Mouse (Mus musculus): Measurements from ENCODE around the gene Cib4. TPM values are rescaled to one million over a fixed set of nuclear protein-coding genes. Genes with fewer than 3 reads are reported as not detected.

Gene Cib4
- polyA plus RNA-seq, 1 experiment from 2014 or later: not detected

DNA sequence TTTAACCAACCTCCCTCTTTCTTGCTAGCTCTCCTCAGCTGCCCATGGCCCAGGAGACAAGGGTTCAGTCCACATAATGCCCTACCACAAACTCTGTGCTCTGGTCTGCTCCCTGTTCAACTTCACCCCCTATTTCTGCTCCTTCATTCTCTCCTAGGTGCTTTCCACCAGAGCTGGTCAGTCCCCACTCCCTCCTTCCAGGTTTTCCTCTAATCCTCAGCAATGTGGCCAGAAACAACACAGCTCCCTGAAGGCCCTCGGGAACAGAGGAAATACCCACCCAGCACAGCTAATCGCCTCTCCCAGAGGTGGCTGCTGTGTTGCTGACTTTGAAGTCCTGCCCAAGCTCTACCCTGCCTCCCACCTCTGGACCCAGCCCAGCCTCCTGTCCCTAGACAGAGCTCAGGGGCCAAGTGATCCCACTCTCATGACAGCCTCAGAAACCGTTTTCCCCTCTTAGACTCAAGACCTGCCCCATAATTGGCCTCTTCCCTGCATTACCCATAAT lies 14.4 kb upstream of the Cib4 start:
- Histone ChIP-seq H3K9me3 (no peaks in the 10 kb centered on the region), H3K27ac (no peak overlapping the region), H3K27me3 (no peaks in the 10 kb centered on the region), H3K4me3 (replicated peaks) (no peak overlapping the region), H3K9ac (replicated peaks) (no peak overlapping the region), H3K4me2 (replicated peaks) (no peak overlapping the region), H3K4me1 (replicated peaks) (no peaks in the 10 kb centered on the region), H3K36me3 (no peaks in the 10 kb centered on the region)
- ATAC-seq: no peak
- 37% methylated on average over 3 of the region's 3 CpGs for whole genome bisulfite sequencing

DNA sequence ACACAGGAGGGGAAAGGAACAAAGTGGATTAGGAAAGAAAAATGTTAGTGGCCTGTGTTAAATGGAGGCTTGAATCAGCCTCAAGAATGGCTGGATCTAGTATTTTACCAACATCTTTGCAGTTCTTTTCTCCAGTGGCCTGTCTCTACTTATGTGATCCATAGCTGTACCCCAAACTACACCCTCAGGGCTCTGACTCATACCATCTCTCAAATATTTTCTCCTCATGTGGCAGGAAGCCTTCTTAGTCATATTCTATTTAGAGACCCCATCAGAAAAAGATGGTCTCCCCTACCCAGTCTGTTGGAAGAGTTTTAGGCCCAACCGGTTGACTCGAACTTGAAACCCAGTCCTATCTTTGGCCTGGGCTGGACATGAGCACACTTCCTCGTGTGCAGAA lies 13.8 kb upstream of the Cib4 start:
- Histone ChIP-seq H3K27me3 (no peaks in the 10 kb centered on the region), H3K36me3 (no peaks in the 10 kb centered on the region), H3K4me1 (replicated peaks) (no peaks in the 10 kb centered on the region), H3K27ac (no peak overlapping the region), H3K9me3 (no peaks in the 10 kb centered on the region), H3K4me3 (replicated peaks) (no peak overlapping the region), H3K9ac (replicated peaks) (no peak overlapping the region), H3K4me2 (replicated peaks) (no peak overlapping the region)
- ATAC-seq: no peak
- 89% methylated on average over 3 of the region's 3 CpGs for WGBS

GRCm38 (mm10) chr5:30556284-30556683 lies 10.6 kb upstream of the Cib4 start:
- Histone ChIP-seq H3K27ac (no peak overlapping the region), H3K4me2 (replicated peaks) (no peak overlapping the region), H3K9ac (replicated peaks) (no peak overlapping the region), H3K4me3 (replicated peaks) (no peak overlapping the region), H3K27me3 (no peaks in the 10 kb centered on the region), H3K9me3 (no peaks in the 10 kb centered on the region), H3K4me1 (replicated peaks) (no peaks in the 10 kb centered on the region), H3K36me3 (no peaks in the 10 kb centered on the region)
- no peak for ATAC-seq
- 89% methylated on average over 3 of the region's 3 CpGs for WGBS

DNA sequence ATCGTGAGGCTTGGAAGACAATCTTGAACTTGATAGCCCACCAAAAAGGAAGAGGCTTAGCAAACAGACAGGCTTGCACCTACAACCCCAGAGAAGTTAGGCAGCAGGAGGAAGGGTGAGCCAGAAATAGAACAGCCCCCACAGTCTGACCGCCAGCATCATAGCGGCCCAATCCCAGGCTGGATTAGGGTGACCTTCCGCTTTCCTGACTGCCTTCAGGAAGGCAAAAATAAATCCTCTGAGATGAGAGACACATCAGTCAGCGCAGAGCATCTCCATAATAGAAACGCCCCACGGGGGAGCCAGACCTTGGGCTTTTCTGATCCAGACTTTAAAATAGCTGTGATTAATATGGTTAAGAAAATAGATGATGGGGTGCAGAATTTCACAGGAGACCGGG lies 9.3 kb upstream of the Cib4 start:
- Histone ChIP-seq H3K36me3 (no peaks in the 10 kb centered on the region), H3K9ac (replicated peaks) (no peak overlapping the region), H3K4me1 (replicated peaks) (no peaks in the 10 kb centered on the region), H3K27me3 (no peaks in the 10 kb centered on the region), H3K27ac (no peak overlapping the region), H3K4me2 (replicated peaks) (no peak overlapping the region), H3K4me3 (replicated peaks) (no peak overlapping the region), H3K9me3 (no peaks in the 10 kb centered on the region)
- ATAC-seq: no peak
- WGBS: 70% methylated on average over 8 of the region's 8 CpGs

DNA sequence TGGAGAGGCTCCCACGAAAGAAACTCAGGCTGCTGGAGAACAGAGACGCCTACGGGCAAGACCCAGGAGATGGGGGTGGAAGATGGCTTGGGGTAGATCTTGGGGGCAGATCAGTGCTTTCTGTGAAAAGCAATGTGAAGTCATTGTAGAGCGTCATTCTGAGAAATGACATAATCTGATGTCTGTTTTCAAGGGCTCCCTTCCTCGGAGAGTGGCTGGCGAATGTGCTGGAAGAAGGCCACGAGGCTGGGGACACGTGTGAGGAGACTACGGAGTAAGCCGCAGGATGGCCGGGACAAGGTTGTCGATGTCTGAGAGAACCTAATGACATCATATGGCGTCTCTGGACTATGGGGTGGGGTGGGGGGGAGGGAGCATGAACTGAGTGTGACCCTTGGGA lies 8.3 kb upstream of the Cib4 start:
- Histone ChIP-seq H3K4me3 (replicated peaks) (no peak overlapping the region), H3K4me2 (replicated peaks) (no peak overlapping the region), H3K9me3 (no peaks in the 10 kb centered on the region), H3K27me3 (no peaks in the 10 kb centered on the region), H3K4me1 (replicated peaks) (no peaks in the 10 kb centered on the region), H3K9ac (replicated peaks) (no peak overlapping the region), H3K36me3 (no peaks in the 10 kb centered on the region), H3K27ac (no peak overlapping the region)
- no peak for ATAC-seq
- WGBS: 92% methylated on average over 13 of the region's 13 CpGs

- no peaks in the 10 kb centered on the region for H3K27me3 ChIP-seq
- H3K4me1 ChIP-seq (replicated peaks): no peaks in the 10 kb centered on the region
- ATAC-seq: no peak
- no peak overlapping the region for H3K9ac ChIP-seq (replicated peaks)
- H3K9me3 ChIP-seq: no peaks in the 10 kb centered on the region
- no peak overlapping the region for H3K27ac ChIP-seq
- H3K4me2 ChIP-seq (replicated peaks): no peak overlapping the region
- H3K4me3 ChIP-seq (replicated peaks): no peak overlapping the region
- WGBS: 88% methylated on average over 6 of the region's 6 CpGs
- H3K36me3 ChIP-seq: no peaks in the 10 kb centered on the region
Observed at GRCm38 (mm10) chr5:30552006-30552405, 6.4 kb upstream of the Cib4 start.

- Histone ChIP-seq H3K4me2 (replicated peaks) (no peak overlapping the region), H3K27ac (no peak overlapping the region), H3K9me3 (no peaks in the 10 kb centered on the region), H3K27me3 (no peaks in the 10 kb centered on the region), H3K36me3 (no peaks in the 10 kb centered on the region), H3K9ac (replicated peaks) (no peak overlapping the region), H3K4me1 (replicated peaks) (no peaks in the 10 kb centered on the region), H3K4me3 (replicated peaks) (no peak overlapping the region)
- 73% methylated on average over 8 of the region's 8 CpGs for WGBS
- no peak for ATAC-seq
Observed at GRCm38 (mm10) chr5:30551022-30551638, 5.5 kb upstream of the Cib4 start.

DNA sequence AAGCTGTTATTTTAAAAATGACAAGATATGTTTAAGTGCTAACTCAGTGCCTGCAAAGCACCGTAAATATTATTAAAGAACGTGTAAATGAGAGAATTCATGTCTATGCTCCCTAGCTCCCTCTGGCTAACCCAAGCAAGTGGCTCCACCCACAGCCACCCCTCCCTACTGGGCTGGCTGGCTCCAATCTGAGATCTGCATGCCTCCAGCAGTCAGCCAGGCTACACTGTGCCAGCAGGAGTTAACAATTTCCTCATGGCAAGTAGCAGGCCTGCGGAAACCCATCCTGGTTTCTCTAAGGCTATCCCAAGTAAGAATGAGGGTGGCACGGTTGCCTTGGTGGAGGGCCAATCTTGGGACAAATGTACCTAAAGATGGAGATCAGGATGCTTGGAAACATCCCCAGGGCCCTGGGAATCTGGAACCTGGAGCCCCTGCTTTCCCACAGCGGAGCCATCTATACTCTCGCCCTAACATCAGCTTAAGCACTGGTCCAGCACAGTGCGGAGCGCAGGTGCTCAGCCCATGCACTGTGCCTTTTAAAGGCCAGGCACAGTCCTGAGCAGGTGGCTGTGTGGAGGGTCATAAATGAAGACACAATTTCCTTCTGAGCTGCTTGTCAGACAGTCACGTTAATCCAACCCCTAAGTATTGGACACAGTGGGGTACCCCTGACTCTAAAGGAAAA lies 4.8 kb upstream of the Cib4 start:
- no peak overlapping the region for H3K27ac ChIP-seq
- H3K9me3 ChIP-seq: no peaks in the 10 kb centered on the region
- no peak overlapping the region for H3K4me2 ChIP-seq (replicated peaks)
- H3K27me3 ChIP-seq: no peaks in the 10 kb centered on the region
- no peak overlapping the region for H3K4me3 ChIP-seq (replicated peaks)
- WGBS: 66% methylated on average over 9 of the region's 9 CpGs
- no peaks in the 10 kb centered on the region for H3K36me3 ChIP-seq
- no peaks in the 10 kb centered on the region for H3K4me1 ChIP-seq (replicated peaks)
- H3K9ac ChIP-seq (replicated peaks): no peak overlapping the region
- ATAC-seq: no peak; the same call in 1 of the 2 replicates

DNA sequence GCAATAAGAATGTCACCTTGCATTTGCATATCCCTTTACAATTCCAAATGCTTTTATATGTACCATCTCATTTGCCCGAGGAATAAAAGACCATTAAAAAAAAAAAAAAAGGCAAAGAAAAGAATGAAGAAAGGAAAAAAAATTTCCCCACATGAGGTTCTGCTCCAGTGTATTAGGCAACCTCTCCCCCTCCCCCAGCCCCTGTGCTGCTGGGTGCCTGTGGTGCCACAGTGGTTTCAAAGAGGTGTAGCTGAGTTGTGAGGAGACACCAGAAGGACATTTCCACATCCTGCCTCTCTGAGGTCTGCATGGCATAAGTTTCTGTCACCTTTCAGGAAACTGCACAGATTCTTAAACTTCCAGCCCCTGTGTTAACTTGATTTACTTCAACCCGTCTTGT lies 3.0 kb upstream of the Cib4 start:
- no peaks in the 10 kb centered on the region for H3K9me3 ChIP-seq
- WGBS: 58% methylated on average over 2 of the region's 2 CpGs
- H3K9ac ChIP-seq (replicated peaks): no peak overlapping the region
- ATAC-seq: no peak
- no peak overlapping the region for H3K27ac ChIP-seq
- H3K27me3 ChIP-seq: no peaks in the 10 kb centered on the region
- H3K4me2 ChIP-seq (replicated peaks): no peak overlapping the region
- no peaks in the 10 kb centered on the region for H3K4me1 ChIP-seq (replicated peaks)
- no peak overlapping the region for H3K4me3 ChIP-seq (replicated peaks)
- H3K36me3 ChIP-seq: no peaks in the 10 kb centered on the region

DNA sequence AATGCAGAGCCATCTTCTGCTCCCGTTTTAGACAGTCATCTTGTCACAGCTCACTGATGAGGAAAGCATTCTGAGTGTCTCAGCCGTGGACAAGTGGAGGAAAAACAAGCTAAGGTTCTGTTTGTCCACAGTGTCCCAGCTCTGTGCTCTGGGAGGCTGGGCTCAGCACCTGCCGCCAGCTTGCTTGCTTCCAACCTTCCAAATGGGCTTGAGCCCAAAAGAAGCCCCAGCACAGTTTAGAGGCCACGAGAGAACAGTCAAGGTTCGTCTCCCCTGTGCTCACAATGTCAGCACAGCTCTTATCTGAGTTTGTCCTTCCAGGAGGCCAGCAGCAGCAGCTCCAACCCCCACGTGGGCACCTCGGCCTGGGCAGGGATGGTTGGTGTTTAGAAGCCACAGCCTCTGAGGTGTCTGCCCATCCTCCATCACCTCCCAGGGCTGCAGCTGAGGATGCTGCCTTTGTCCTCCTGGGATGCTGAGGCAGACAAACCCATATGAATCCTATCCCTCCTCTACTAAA lies 9.5 kb downstream of the Cib4 start:
- H3K36me3 ChIP-seq: no peaks in the 10 kb centered on the region
- H3K4me3 ChIP-seq (replicated peaks): no peak overlapping the region
- no peaks in the 10 kb centered on the region for H3K9me3 ChIP-seq
- H3K4me2 ChIP-seq (replicated peaks): no peak overlapping the region
- H3K27me3 ChIP-seq: no peaks in the 10 kb centered on the region
- no peak overlapping the region for H3K27ac ChIP-seq
- 71% methylated on average over 7 of the region's 7 CpGs for WGBS
- no peak overlapping the region for H3K9ac ChIP-seq (replicated peaks)
- H3K4me1 ChIP-seq (replicated peaks): no peaks in the 10 kb centered on the region
- ATAC-seq: no peak

DNA sequence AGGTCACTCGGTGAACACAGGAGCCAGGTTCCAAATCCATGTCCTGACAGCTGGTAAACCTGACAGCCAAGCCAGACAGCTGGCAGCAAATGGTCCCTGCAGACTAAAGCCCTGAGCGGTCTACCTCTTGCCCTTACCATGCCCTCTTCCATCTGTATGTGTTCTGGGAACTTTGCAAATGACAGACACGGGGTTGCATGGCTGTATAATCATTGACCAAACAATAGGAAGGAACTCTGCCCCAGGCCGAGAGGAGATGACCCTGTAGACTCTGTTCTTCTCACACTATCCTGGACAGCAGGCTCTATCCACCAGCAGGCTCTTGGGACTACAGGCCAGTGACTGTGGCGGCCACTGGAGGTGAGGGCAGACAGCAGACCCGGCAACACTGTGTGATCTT lies 11.0 kb downstream of the Cib4 start:
- no peak for ATAC-seq
- Histone ChIP-seq H3K4me2 (replicated peaks) (no peak overlapping the region), H3K36me3 (no peaks in the 10 kb centered on the region), H3K9ac (replicated peaks) (no peak overlapping the region), H3K4me3 (replicated peaks) (no peak overlapping the region), H3K27me3 (no peaks in the 10 kb centered on the region), H3K9me3 (no peaks in the 10 kb centered on the region), H3K4me1 (replicated peaks) (no peaks in the 10 kb centered on the region), H3K27ac (no peak overlapping the region)
- 82% methylated on average over 6 of the region's 6 CpGs for WGBS

- no peak overlapping the region for H3K4me3 ChIP-seq (replicated peaks)
- no peaks in the 10 kb centered on the region for H3K27me3 ChIP-seq
- 58% methylated on average over 4 of the region's 4 CpGs for WGBS
- no peak for ATAC-seq
- H3K27ac ChIP-seq: no peak overlapping the region
- H3K36me3 ChIP-seq: no peaks in the 10 kb centered on the region
- no peaks in the 10 kb centered on the region for H3K9me3 ChIP-seq
- H3K4me1 ChIP-seq (replicated peaks): peaks cover 8% of the 10 kb centered on the region; the same call in 1 of the 2 replicates
- no peak overlapping the region for H3K9ac ChIP-seq (replicated peaks)
- H3K4me2 ChIP-seq (replicated peaks): no peak overlapping the region
Observed at GRCm38 (mm10) chr5:30528906-30529305, 16.7 kb downstream of the Cib4 start.
